Mouse (Mus musculus) stomach, embryonic 15.5 days (tissue): ENCODE results near the gene Bod1. TPM values are rescaled to one million over a fixed set of nuclear protein-coding genes. Genes with fewer than 3 reads are reported as not detected.

ENCODE experiments used
- ATAC-seq: fragments of 200-750 bp; cut with Nextera tagmentation; 2 replicates; pipeline ENCODE4 v1.8.0; 2017; ENCODE audit warnings: low read depth, moderate number of reproducible peaks, moderate TSS enrichment; ENCODE audit not compliant: insufficient read depth, low FRiP score
- H3K27ac ChIP-seq: fragments of 300-500 bp; sonication (generic); 2 replicates; pipeline ENCODE4 v1.5.1; 2015; ENCODE audit warnings: mild to moderate bottlenecking, inconsistent platforms
- H3K27me3 ChIP-seq: fragments of 300-500 bp; sonication (generic); replicated peaks from 2 replicates; pipeline ENCODE4 v1.6.1; 2015; ENCODE audit warnings: inconsistent platforms
- H3K36me3 ChIP-seq: fragments of 300-500 bp; sonication (generic); 2 replicates; pipeline ENCODE4 v1.6.1; 2015; ENCODE audit warnings: inconsistent platforms
- H3K4me1 ChIP-seq: fragments of 300-500 bp; sonication (generic); 2 replicates; pipeline ENCODE4 v1.6.1; 2015; ENCODE audit warnings: inconsistent platforms
- H3K4me2 ChIP-seq: fragments of 300-500 bp; sonication (generic); 2 replicates; pipeline ENCODE4 v1.6.1; 2015; ENCODE audit warnings: mild to moderate bottlenecking, inconsistent platforms
- H3K4me3 ChIP-seq: fragments of 300-500 bp; sonication (generic); replicated peaks from 2 replicates; pipeline ENCODE4 v1.5.1; 2015; ENCODE audit warnings: inconsistent platforms
- H3K9ac ChIP-seq: fragments of 300-500 bp; sonication (generic); 2 replicates; pipeline ENCODE4 v1.6.1; 2015; ENCODE audit warnings: inconsistent platforms
- H3K9me3 ChIP-seq: fragments of 300-500 bp; sonication (generic); 2 replicates; pipeline ENCODE4 v1.6.1; 2016; ENCODE audit warnings: inconsistent platforms
- WGBS: fragments of 180-500 bp; shearing (Covaris S2); methylation state at CpG from one replicate; pipeline ENCODE4 v1.1.7; 2015; 5-methylcytosine and 5-hydroxymethylcytosine counted together
- polyA plus RNA-seq: library from polyadenylated mRNA; unstranded; fragments of >200 nt; fragmentation: Nextera tagmentation; extraction: Ambion mirVana; gene quantifications from 2 replicates; pipeline ENCODE4 v1.2.1, GENCODE M21; 2015

Gene Bod1
- polyA plus RNA-seq, 1 experiment from 2014 or later, result 78.3 TPM

DNA sequence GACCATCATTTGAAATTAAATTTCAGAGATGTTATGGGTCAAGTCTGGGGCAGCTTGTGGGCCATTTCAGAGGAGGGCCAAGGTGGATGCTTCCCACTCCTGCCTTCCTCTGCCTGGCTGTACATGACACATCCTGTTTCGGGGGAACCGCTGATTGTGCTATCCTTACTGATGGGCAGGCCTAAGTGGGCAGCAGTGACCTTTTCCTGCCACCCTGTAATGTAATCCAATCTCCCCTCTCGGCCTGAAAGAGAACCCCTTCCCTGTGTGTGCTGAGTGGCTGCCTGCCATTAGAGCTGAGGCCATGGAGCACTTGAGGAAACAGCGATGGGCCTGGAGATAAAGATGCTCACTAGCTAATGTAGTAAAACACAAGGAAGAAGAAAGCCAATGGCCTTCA, 17.3 kb upstream of the Bod1 start:
- no peak overlapping the region for H3K9ac ChIP-seq
- no peak for ATAC-seq
- 48% methylated on average over 4 of the region's 4 CpGs for WGBS

DNA sequence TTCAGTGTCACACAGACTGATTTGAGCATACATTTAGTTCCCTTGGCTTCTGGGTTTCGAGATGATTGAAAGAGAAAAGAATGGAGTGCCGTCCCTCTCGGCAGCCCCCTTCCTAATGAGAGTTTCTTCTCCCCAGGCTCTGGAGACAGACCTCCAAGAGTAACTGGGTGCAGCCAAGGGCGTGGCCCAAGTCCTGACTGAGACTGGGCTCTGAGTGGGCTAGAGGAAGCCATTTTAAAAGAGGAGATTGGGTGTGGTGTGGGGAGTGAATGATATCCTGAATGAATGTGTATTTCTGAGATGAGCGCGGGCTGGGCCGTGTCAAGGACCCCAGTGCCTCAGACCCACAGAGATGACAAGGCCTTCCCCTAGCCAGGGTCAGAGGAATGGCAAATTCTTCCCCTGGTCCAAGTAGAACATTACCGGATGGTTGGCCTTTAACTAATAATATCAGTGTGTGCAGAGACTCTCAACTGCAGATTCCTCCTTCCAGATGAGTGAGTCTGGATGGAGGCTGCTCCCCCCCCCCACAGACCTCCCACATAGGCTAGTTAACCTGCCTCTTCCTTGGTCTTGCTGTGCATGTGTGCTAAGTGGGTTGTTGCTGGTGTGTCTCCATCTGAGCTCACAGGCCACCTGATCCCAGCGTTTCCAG, 13.4 kb upstream of the Bod1 start:
- Histone ChIP-seq H3K4me3 (no peak overlapping the region), H3K36me3 (no peaks in the 10 kb centered on the region), H3K4me2 (no peak overlapping the region), H3K27me3 (no peaks in the 10 kb centered on the region), H3K4me1 (no peaks in the 10 kb centered on the region), H3K9me3 (no peaks in the 10 kb centered on the region), H3K27ac (no peak overlapping the region), H3K9ac (no peak overlapping the region)
- ATAC-seq, result no peak
- 74% methylated on average over 9 of the region's 9 CpGs for WGBS

More for the DNA sequence above, 17.3 kb upstream of the Bod1 start:
- Histone ChIP-seq H3K4me2 (no peak overlapping the region), H3K27ac (no peak overlapping the region), H3K27me3 (no peaks in the 10 kb centered on the region), H3K9me3 (no peaks in the 10 kb centered on the region), H3K36me3 (no peaks in the 10 kb centered on the region), H3K4me3 (no peak overlapping the region), H3K4me1 (no peaks in the 10 kb centered on the region)

DNA sequence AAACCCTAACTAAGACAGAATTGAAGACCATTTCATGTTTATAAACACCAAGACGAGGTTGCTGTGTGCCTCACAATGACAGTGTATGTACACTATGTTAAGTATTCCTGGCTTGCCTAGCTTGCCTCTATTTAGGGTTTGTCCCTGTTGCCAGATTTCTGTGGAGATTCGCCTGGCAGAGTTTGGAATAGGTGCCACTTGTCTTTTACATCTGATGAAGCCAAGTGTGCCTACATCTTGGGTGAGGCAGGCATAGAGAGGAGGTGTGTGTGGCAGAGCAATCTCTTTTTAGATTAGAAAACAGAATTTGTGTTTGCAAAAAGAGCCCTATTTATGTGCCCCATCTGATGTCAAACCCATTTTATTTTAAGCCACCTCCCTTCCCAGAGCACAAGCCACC, 12.4 kb upstream of the Bod1 start:
- no peak for ATAC-seq
- 70% methylated on average over 2 of the region's 2 CpGs for whole genome bisulfite sequencing
- no peak overlapping the region for H3K4me2 ChIP-seq

GRCm38 (mm10) chr11:31679840-31680381, 8.2 kb upstream of the Bod1 start:
- WGBS, result 79% methylated on average over 16 of the region's 16 CpGs
- ATAC-seq, result no peak

More for the DNA sequence above, 12.4 kb upstream of the Bod1 start:
- Histone ChIP-seq H3K9ac (no peak overlapping the region), H3K36me3 (no peaks in the 10 kb centered on the region), H3K27me3 (no peaks in the 10 kb centered on the region), H3K9me3 (no peaks in the 10 kb centered on the region), H3K27ac (no peak overlapping the region), H3K4me1 (no peaks in the 10 kb centered on the region), H3K4me3 (no peak overlapping the region)

GRCm38 (mm10) chr11:31677309-31677708, 5.6 kb upstream of the Bod1 start:
- no peak overlapping the region for H3K4me3 ChIP-seq
- no peak overlapping the region for H3K4me2 ChIP-seq
- no peaks in the 10 kb centered on the region for H3K36me3 ChIP-seq
- no peaks in the 10 kb centered on the region for H3K4me1 ChIP-seq
- ATAC-seq, result no peak
- no peaks in the 10 kb centered on the region for H3K9me3 ChIP-seq
- H3K27me3 ChIP-seq, result no peaks in the 10 kb centered on the region
- no peak overlapping the region for H3K27ac ChIP-seq
- no peak overlapping the region for H3K9ac ChIP-seq
- WGBS, result 74% methylated on average over 5 of the region's 5 CpGs

More at GRCm38 (mm10) chr11:31679840-31680381, 8.2 kb upstream of the Bod1 start:
- no peaks in the 10 kb centered on the region for H3K9me3 ChIP-seq
- H3K4me2 ChIP-seq, result no peak overlapping the region
- no peak overlapping the region for H3K9ac ChIP-seq
- H3K27me3 ChIP-seq, result no peaks in the 10 kb centered on the region
- H3K4me1 ChIP-seq, result no peaks in the 10 kb centered on the region
- H3K27ac ChIP-seq, result no peak overlapping the region
- no peak overlapping the region for H3K4me3 ChIP-seq
- H3K36me3 ChIP-seq, result no peaks in the 10 kb centered on the region

DNA sequence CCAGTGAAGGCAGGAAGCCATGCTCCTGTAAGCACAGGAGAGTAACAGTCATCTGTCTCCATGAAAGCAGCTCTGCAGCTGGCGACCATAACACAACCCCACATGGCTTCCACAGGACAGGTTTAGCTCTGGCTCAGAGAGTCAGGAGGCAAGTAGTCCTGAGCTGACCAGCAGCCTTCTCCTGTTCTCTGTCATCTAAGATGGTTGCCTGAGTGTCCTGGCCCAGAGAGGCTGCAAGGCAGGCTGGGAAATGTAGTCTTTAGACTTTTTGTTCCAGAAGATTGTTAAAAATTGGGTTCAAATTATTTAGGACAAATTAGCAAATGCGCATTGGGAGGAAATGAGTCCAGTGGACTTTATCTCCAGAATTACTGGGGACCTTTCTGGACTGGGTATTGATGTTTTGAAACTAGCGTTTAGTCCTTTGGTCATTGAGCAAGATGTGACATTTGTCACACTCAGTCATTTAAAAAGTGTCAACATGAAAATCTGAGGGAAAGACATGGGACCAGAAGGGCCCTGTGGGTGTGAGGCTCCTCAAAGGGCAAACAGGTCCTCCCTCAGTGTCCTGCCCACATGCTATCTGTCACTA, 5.1 kb upstream of the Bod1 start:
- H3K9ac ChIP-seq, result no peak overlapping the region
- ATAC-seq, result no peak
- 88% methylated on average over 3 of the region's 3 CpGs for WGBS
- no peaks in the 10 kb centered on the region for H3K9me3 ChIP-seq
- H3K36me3 ChIP-seq, result no peaks in the 10 kb centered on the region
- no peaks in the 10 kb centered on the region for H3K27me3 ChIP-seq
- no peak overlapping the region for H3K4me2 ChIP-seq
- no peak overlapping the region for H3K27ac ChIP-seq
- H3K4me3 ChIP-seq, result no peak overlapping the region
- H3K4me1 ChIP-seq, result no peaks in the 10 kb centered on the region

- no peak overlapping the region for H3K27ac ChIP-seq
- H3K4me2 ChIP-seq, result no peak overlapping the region
- H3K36me3 ChIP-seq, result no peaks in the 10 kb centered on the region
- H3K9ac ChIP-seq, result no peak overlapping the region
- ATAC-seq, result no peak
- WGBS, result 45% methylated on average over 2 of the region's 2 CpGs
- no peak overlapping the region for H3K4me3 ChIP-seq
- H3K27me3 ChIP-seq, result no peaks in the 10 kb centered on the region
- no peaks in the 10 kb centered on the region for H3K9me3 ChIP-seq
- H3K4me1 ChIP-seq, result peaks cover 4% of the 10 kb centered on the region; the same call in 1 of the 2 replicates
Measured at GRCm38 (mm10) chr11:31675430-31675829, 3.7 kb upstream of the Bod1 start.

DNA sequence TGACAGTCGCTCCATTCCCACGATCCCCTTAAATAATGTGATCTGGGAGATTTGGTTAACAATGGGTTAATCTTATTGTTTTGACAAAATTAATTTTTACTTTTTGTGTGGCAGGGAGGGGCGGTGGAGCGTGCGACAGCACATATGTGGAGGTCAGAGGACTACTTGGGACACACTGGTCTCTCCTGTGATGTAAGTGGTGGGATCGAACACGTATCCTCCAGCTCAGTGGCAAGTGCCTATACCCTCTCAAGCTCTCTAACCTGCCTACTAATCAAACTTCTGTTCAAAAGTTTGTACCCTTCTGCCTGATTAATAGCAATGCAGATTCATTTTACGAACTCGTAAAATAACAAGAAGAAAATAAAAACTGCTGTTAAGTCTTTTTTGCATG, 482 bp upstream of the Bod1 start:
- H3K27me3 ChIP-seq, result no peaks in the 10 kb centered on the region
- peaks cover 6% of the 10 kb centered on the region; the same call in 1 of the 2 replicates for H3K36me3 ChIP-seq
- H3K4me2 ChIP-seq, result peak overlapping the region; percentile 64
- 8% methylated on average over 9 of the region's 9 CpGs for WGBS
- H3K27ac ChIP-seq, result no peak overlapping the region
- H3K9me3 ChIP-seq, result no peaks in the 10 kb centered on the region
- peak; percentile 30; the same call in 1 of the 2 replicates for ATAC-seq
- H3K4me1 ChIP-seq, result peaks cover 10% of the 10 kb centered on the region; the same call in 1 of the 2 replicates
- H3K9ac ChIP-seq, result peak overlapping the region; percentile 51
- peak overlapping the region; percentile 95 for H3K4me3 ChIP-seq

- WGBS, result 65% methylated on average over 5 of the region's 5 CpGs
- Histone ChIP-seq H3K4me3 (peak overlapping the region; percentile 23; the same call in 1 of the 2 replicates), H3K27me3 (no peaks in the 10 kb centered on the region), H3K4me2 (peak overlapping the region; percentile 56), H3K27ac (no peak overlapping the region), H3K9me3 (no peaks in the 10 kb centered on the region), H3K36me3 (peaks cover 20% of the 10 kb centered on the region), H3K9ac (no peak overlapping the region), H3K4me1 (peaks cover 10% of the 10 kb centered on the region; the same call in 1 of the 2 replicates)
- no peak for ATAC-seq
Measured at GRCm38 (mm10) chr11:31670468-31670921, 1.2 kb downstream of the Bod1 start.

GRCm38 (mm10) chr11:31669172-31669869, 2.4 kb downstream of the Bod1 start:
- Histone ChIP-seq H3K27me3 (no peaks in the 10 kb centered on the region), H3K4me1 (peaks cover 10% of the 10 kb centered on the region; the same call in 1 of the 2 replicates), H3K4me3 (no peak overlapping the region), H3K9me3 (no peaks in the 10 kb centered on the region), H3K36me3 (peaks cover 31% of the 10 kb centered on the region), H3K9ac (no peak overlapping the region), H3K4me2 (no peak overlapping the region), H3K27ac (no peak overlapping the region)
- no peak for ATAC-seq
- 95% methylated on average over 9 of the region's 9 CpGs for WGBS

DNA sequence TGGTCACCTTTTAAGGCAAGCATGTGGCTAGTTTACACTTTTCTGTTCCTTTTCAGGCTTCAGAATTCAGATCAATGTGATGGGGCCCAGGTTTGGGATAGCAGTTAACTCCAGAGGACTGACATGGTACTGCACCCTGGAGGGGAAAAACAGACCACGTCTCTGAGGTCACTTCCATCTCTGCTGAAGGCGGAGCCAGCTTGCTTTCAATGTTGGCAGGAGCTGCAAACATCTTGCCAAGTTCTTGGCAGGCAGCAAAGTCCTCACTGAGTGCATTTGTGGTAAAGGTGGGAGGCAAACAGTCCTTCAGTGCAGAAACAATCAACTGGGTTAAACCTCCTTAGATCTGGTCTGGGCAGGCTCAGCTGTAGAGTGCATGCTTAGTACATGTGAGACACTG, 7.5 kb downstream of the Bod1 start:
- peaks cover 34% of the 10 kb centered on the region for H3K36me3 ChIP-seq
- no peak overlapping the region for H3K9ac ChIP-seq
- H3K27ac ChIP-seq, result no peak overlapping the region
- H3K4me3 ChIP-seq, result no peak overlapping the region
- no peak overlapping the region for H3K4me2 ChIP-seq
- no peaks in the 10 kb centered on the region for H3K9me3 ChIP-seq
- WGBS, result 79% methylated on average over 2 of the region's 2 CpGs
- no peak for ATAC-seq
- H3K4me1 ChIP-seq, result no peaks in the 10 kb centered on the region
- H3K27me3 ChIP-seq, result no peaks in the 10 kb centered on the region

DNA sequence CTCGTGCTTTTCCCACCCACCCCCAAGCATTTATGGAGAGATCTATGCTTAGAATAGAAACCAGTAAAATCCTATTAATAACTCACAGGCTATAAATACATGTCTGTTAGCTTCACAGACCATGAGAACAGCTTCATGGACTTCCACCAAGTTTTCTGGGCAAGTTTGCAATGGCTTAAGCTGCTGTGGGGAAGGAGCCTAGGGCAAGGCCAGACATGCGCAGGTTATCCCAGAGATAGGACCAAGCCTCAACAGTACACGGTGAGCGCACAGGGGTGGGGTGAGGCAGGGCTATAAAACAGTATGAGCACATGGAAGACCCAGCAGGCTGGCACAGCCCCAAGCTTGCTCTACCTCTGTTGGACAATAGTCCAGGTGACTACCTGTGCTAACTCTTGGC, 8.2 kb downstream of the Bod1 start:
- WGBS, result 86% methylated on average over 4 of the region's 4 CpGs
- no peak for ATAC-seq
- no peak overlapping the region for H3K27ac ChIP-seq
- H3K4me2 ChIP-seq, result no peak overlapping the region
- H3K4me3 ChIP-seq, result no peak overlapping the region
- H3K27me3 ChIP-seq, result no peaks in the 10 kb centered on the region
- no peaks in the 10 kb centered on the region for H3K4me1 ChIP-seq
- no peaks in the 10 kb centered on the region for H3K9me3 ChIP-seq
- peaks cover 34% of the 10 kb centered on the region for H3K36me3 ChIP-seq
- H3K9ac ChIP-seq, result no peak overlapping the region
